Mouse (Mus musculus) CH12.LX (cell line): ENCODE measurements around the gene Eef1e1. TPM values are rescaled to one million over a fixed set of nuclear protein-coding genes. Genes with fewer than 3 reads are reported as not detected.
A peak's percentile ranks its signal among the peaks of the same experiment; 100 is the strongest.

ENCODE experiments used
- DNase-seq: peaks from one replicate; pipeline ENCODE4 v3.0.0-alpha.2; 2013; ENCODE audit errors: extremely low read depth
- H3K27ac ChIP-seq: 2 replicates; pipeline ENCODE4 v1.5.1; 2012; ENCODE audit warnings: low read depth, mild to moderate bottlenecking, control low read depth, moderate library complexity; ENCODE audit not compliant: insufficient read depth
- H3K27me3 ChIP-seq: replicated peaks from 2 replicates; pipeline ENCODE3; 2012; ENCODE audit warnings: inconsistent platforms
- H3K36me3 ChIP-seq, 2 experiments: replicated peaks in 1 of 2; 2 replicates each; pipeline versions ENCODE3 to v1.6.1; 2012; ENCODE audit warnings: inconsistent platforms in 1 of 2, low read length in 1 of 2, mild to moderate bottlenecking in 1 of 2, mixed read lengths in 1 of 2, moderate library complexity in 1 of 2; ENCODE audit not compliant: control insufficient read depth in 1 of 2, insufficient read depth in 1 of 2
- H3K4me1 ChIP-seq, 2 experiments: 2 replicates each; pipeline ENCODE4 v1.6.1; 2012; ENCODE audit warnings: inconsistent platforms in 1 of 2, moderate library complexity in 1 of 2; ENCODE audit not compliant: insufficient read depth in 2 of 2, control insufficient read depth in 1 of 2
- H3K4me2 ChIP-seq: 2 replicates; pipeline ENCODE4 v1.6.1; 2012; ENCODE audit warnings: low read depth, mild to moderate bottlenecking, control low read depth; ENCODE audit not compliant: poor library complexity, insufficient read depth, severe bottlenecking
- H3K4me3 ChIP-seq, 3 experiments: fragments of 150-350 bp in 1 of 3; sonication (generic) in 1 of 3; replicated peaks in 1 of 3; 2 replicates each; pipeline versions ENCODE3 to v1.5.1; 2011 to 2012; ENCODE audit warnings: low read depth in 2 of 3, low read length in 2 of 3, mild to moderate bottlenecking in 2 of 3, moderate library complexity in 2 of 3, control low read depth in 1 of 3, improper control_type of control experiment in 1 of 3, inconsistent platforms in 1 of 3, mixed read lengths in 1 of 3; ENCODE audit not compliant: poor library complexity in 1 of 3
- H3K79me2 ChIP-seq: replicated peaks from 2 replicates; pipeline ENCODE4 v1.6.1; 2012; ENCODE audit warnings: mild to moderate bottlenecking, moderate library complexity; ENCODE audit not compliant: control insufficient read depth, poor library complexity, insufficient read depth, severe bottlenecking; ENCODE audit errors: extremely low read depth
- H3K9ac ChIP-seq: 2 replicates; pipeline ENCODE4 v1.6.1; 2012; ENCODE audit warnings: low read depth, mild to moderate bottlenecking, control low read depth, moderate library complexity; ENCODE audit not compliant: insufficient read depth
- H3K9me3 ChIP-seq: replicated peaks from 2 replicates; pipeline ENCODE3; 2012; ENCODE audit warnings: low read length, inconsistent platforms, mixed read lengths
- BHLHE40 ChIP-seq: IDR thresholded peaks from 2 replicates; pipeline ENCODE4 v1.6.1; 2011; ENCODE audit warnings: mild to moderate bottlenecking, low read depth, low read length, improper control_type of control experiment
- CHD1 ChIP-seq: IDR thresholded peaks from 2 replicates; pipeline ENCODE4 v1.6.1; 2012; ENCODE audit warnings: low read depth, low read length, improper control_type of control experiment, inconsistent platforms
- CTCF ChIP-seq, 2 experiments: IDR thresholded peaks in 1 of 2; conservative IDR thresholded peaks in 1 of 2; 2 replicates each; pipeline ENCODE4 v1.5.1; 2011 to 2012; ENCODE audit warnings: low read depth in 2 of 2, low read length in 2 of 2, improper control_type of control experiment in 1 of 2, inconsistent platforms in 1 of 2, mild to moderate bottlenecking in 1 of 2, moderate library complexity in 1 of 2
- E2F4 ChIP-seq: IDR thresholded peaks from 2 replicates; pipeline ENCODE4 v1.6.1; 2011; ENCODE audit warnings: low read depth, low read length, improper control_type of control experiment; ENCODE audit not compliant: insufficient replicate concordance
- ELF1 ChIP-seq: IDR thresholded peaks from 2 replicates; pipeline ENCODE4 v1.6.1; 2014; ENCODE audit warnings: low read depth, mild to moderate bottlenecking, inconsistent platforms, low read length, improper control_type of control experiment
- EP300 ChIP-seq: IDR thresholded peaks from 2 replicates; pipeline ENCODE4 v1.6.1; 2011; ENCODE audit warnings: low read length, improper control_type of control experiment
- ETS1 ChIP-seq: conservative IDR thresholded peaks from 2 replicates; pipeline ENCODE4 v1.6.1; 2012; ENCODE audit warnings: low read depth, mild to moderate bottlenecking, inconsistent platforms, low read length, improper control_type of control experiment, moderate library complexity
- GABPA ChIP-seq: IDR thresholded peaks from 2 replicates; pipeline ENCODE4 v1.6.1; 2012; ENCODE audit warnings: low read depth, low read length, improper control_type of control experiment, inconsistent platforms; ENCODE audit not compliant: insufficient replicate concordance
- HCFC1 ChIP-seq: IDR thresholded peaks from 2 replicates; pipeline ENCODE4 v1.6.1; 2012; ENCODE audit warnings: low read depth, mild to moderate bottlenecking, inconsistent platforms, low read length, improper control_type of control experiment
- IRF4 ChIP-seq: IDR thresholded peaks from 2 replicates; pipeline ENCODE4 v1.6.1; 2014; ENCODE audit warnings: low read depth, mild to moderate bottlenecking, inconsistent platforms, low read length, improper control_type of control experiment
- JUND ChIP-seq: conservative IDR thresholded peaks from 2 replicates; pipeline ENCODE4 v1.6.1; 2011; ENCODE audit warnings: low read depth, low read length, improper control_type of control experiment
- KAT2A ChIP-seq: IDR thresholded peaks from 2 replicates; pipeline ENCODE4 v1.6.1; 2012; ENCODE audit warnings: low read length, improper control_type of control experiment, inconsistent platforms; ENCODE audit not compliant: insufficient replicate concordance
- MAFK ChIP-seq: IDR thresholded peaks from 2 replicates; pipeline ENCODE4 v1.6.1; 2011; ENCODE audit warnings: low read length, improper control_type of control experiment; ENCODE audit not compliant: insufficient replicate concordance
- MAX ChIP-seq: IDR thresholded peaks from 2 replicates; pipeline ENCODE4 v1.6.1; 2011; ENCODE audit warnings: low read length, improper control_type of control experiment
- MYC ChIP-seq: IDR thresholded peaks from 2 replicates; pipeline ENCODE4 v1.6.1; 2011; ENCODE audit warnings: low read depth, mild to moderate bottlenecking, improper control_type of control experiment, low read length
- NELFE ChIP-seq: IDR thresholded peaks from 2 replicates; pipeline ENCODE4 v1.6.1; 2011; ENCODE audit warnings: low read depth, low read length, improper control_type of control experiment
- RAD21 ChIP-seq: IDR thresholded peaks from 2 replicates; pipeline ENCODE4 v1.6.1; 2011; ENCODE audit warnings: low read depth, mild to moderate bottlenecking, low read length, improper control_type of control experiment, moderate library complexity
- SIN3A ChIP-seq: IDR thresholded peaks from 2 replicates; pipeline ENCODE4 v1.6.1; 2012; ENCODE audit warnings: low read length, improper control_type of control experiment, inconsistent platforms
- SMC3 ChIP-seq: IDR thresholded peaks from 2 replicates; pipeline ENCODE4 v1.6.1; 2011; ENCODE audit warnings: low read depth, low read length, improper control_type of control experiment
- TCF12 ChIP-seq: IDR thresholded peaks from 2 replicates; pipeline ENCODE4 v1.6.1; 2014; ENCODE audit warnings: low read depth, mild to moderate bottlenecking, inconsistent platforms, low read length, improper control_type of control experiment
- UBTF ChIP-seq: IDR thresholded peaks from 2 replicates; pipeline ENCODE4 v1.6.1; 2012; ENCODE audit warnings: low read depth, mild to moderate bottlenecking, inconsistent platforms, low read length, improper control_type of control experiment, moderate library complexity
- USF1 ChIP-seq: IDR thresholded peaks from 2 replicates; pipeline ENCODE4 v1.6.1; 2014; ENCODE audit warnings: low read depth, mild to moderate bottlenecking, inconsistent platforms, low read length, improper control_type of control experiment
- USF2 ChIP-seq: conservative IDR thresholded peaks from 2 replicates; pipeline ENCODE4 v1.6.1; 2011; ENCODE audit warnings: low read depth, low read length, improper control_type of control experiment
- ZC3H11A ChIP-seq: IDR thresholded peaks from 2 replicates; pipeline ENCODE4 v1.6.1; 2012; ENCODE audit warnings: low read depth, mild to moderate bottlenecking, inconsistent platforms, low read length, improper control_type of control experiment
- ZKSCAN1 ChIP-seq: IDR thresholded peaks from 2 replicates; pipeline ENCODE4 v1.6.1; 2012; ENCODE audit warnings: low read depth, inconsistent platforms, low read length, improper control_type of control experiment, borderline replicate concordance
- ZNF384 ChIP-seq: IDR thresholded peaks from 2 replicates; pipeline ENCODE4 v1.6.1; 2012; ENCODE audit warnings: low read depth, low read length, improper control_type of control experiment, inconsistent platforms
- dilution Hi-C: fragments of 300-500 bp; cut with MboI; formaldehyde crosslinking; loops from 2 replicates; pipeline ENCODE4 v1.14.3; 2020; ENCODE audit warnings: low sequenced_read_pairs; ENCODE audit not compliant: extremely low pct_unique_long_range_greater_than_20kb, extremely low pct_ligation_motif_present
- in situ Hi-C: fragments of 300-500 bp; cut with MboI; formaldehyde crosslinking; loops from 3 replicates; pipeline ENCODE4 v1.14.3; 2019; ENCODE audit warnings: low sequenced_read_pairs, low pct_ligation_motif_present, low pct_unique_long_range_greater_than_20kb, mixed read lengths
- polyA plus RNA-seq: library from polyadenylated mRNA; unstranded; fragments of >175 nt; gene quantifications from 2 replicates; pipeline ENCODE4 v1.2.1, GENCODE M21; 2012; ENCODE audit warnings: low read depth; ENCODE audit not compliant: insufficient read length
- total RNA-seq, 2 experiments: library from RNA; depleted of rRNA; stranded (reverse); fragments of 300-350 nt in 1 of 2; fragments of >200 nt in 1 of 2; gene quantifications; 2 replicates each; pipeline ENCODE4 v1.2.3; 2012 to 2014

Gene Eef1e1
- total and polyA plus RNA-seq, 3 experiments: 123 to 151 (median 148) TPM

GRCm38 (mm10) chr13:38626229-38626525 is 32.7 kb downstream of the Eef1e1 start:
- in situ Hi-C loops: no loop called here
- dilution Hi-C loops: no loop called here
- Histone ChIP-seq H3K4me2 (no peak overlapping the region), H3K9ac (no peak overlapping the region), H3K9me3 (no peaks in the 10 kb centered on the region), H3K27ac (no peak overlapping the region), H3K36me3 (peaks cover 0 to 59% of the 10 kb centered on the region in 2 experiments), H3K27me3 (no peaks in the 10 kb centered on the region), H3K4me3 (no peak overlapping the region), H3K4me1 (no peaks in the 10 kb centered on the region), H3K79me2 (no peaks in the 10 kb centered on the region)
- TF ChIP-seq MAFK (no peak), NELFE (no peak), CTCF (conservative IDR thresholded peaks at IDR 0.05 in 1 of 2, IDR thresholded peaks at IDR 0.05 in 1 of 2; ENCODE audit: low read depth in 2 of 2, low read length in 2 of 2) (no peak), JUND (no peak), CHD1 (no peak), TCF12 (no peak), USF2 (no peak), EP300 (no peak), RAD21 (no peak), USF1 (no peak), HCFC1 (no peak), SIN3A (no peak), ELF1 (no peak), MYC (no peak), BHLHE40 (no peak), UBTF (no peak), GABPA (no peak)
- DNase-seq: no peak

DNA sequence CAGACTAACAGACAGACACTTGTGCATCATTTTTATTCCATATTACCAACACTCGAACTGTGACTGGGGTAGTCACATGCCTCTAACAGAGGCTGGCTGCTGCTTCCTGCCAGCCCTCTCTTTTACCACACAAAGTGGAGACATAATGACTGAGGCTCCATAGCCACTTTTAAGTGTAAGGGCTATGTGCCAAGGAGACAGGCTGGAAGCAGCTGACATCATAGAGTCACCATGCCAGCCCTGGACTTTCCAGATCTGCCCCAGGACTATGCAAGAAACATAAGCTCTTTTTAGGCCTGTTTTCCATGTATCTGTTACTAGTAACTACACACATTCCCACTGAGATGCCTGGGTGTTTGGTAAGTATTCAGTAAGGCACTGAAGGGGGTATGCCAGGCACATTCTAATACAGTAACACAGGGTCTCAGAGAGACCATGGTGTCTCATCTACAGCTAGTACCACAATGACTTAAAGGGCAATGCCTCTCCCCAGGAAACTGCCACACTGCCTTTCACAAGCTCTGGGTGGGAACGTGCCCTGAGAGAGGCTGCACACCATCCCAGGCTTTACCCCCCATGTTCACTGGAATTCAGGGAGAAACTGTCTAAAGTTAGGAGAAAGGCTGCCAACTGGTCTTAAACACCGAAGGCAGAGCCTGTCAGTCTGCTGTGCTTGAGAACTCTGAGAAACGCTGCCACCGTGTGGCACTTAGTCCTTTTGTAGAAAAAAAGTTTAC is 33.2 kb downstream of the Eef1e1 start:
- Histone ChIP-seq H3K9me3 (no peaks in the 10 kb centered on the region), H3K27me3 (no peaks in the 10 kb centered on the region), H3K4me3 (no peak overlapping the region), H3K79me2 (no peaks in the 10 kb centered on the region), H3K4me2 (no peak overlapping the region), H3K36me3 (peaks cover 0 to 59% of the 10 kb centered on the region in 2 experiments), H3K9ac (no peak overlapping the region), H3K27ac (no peak overlapping the region), H3K4me1 (no peaks in the 10 kb centered on the region)
- in situ Hi-C loops (no loop called here), dilution Hi-C loops (no loop called here)
- TF ChIP-seq E2F4 (no peak), USF1 (no peak), CTCF (conservative IDR thresholded peaks at IDR 0.05 in 1 of 2, IDR thresholded peaks at IDR 0.05 in 1 of 2; ENCODE audit: low read depth in 2 of 2, low read length in 2 of 2) (peak in 1 of 2 experiments; percentile 58; a peak in 2 of 4 replicates), KAT2A (no peak), SMC3 (peak; percentile 56), ZC3H11A (no peak), ETS1 (no peak), MAX (no peak), IRF4 (no peak), ZNF384 (peak; percentile 61), ZKSCAN1 (no peak), RAD21 (peak; percentile 58), HCFC1 (no peak)
- DNase-seq: peak; percentile 24
